Mouse (Mus musculus) bone marrow macrophage, adult 2 months (primary cell): ENCODE measurements around the gene Gm20479. TPM values are rescaled to one million over a fixed set of nuclear protein-coding genes. Genes with fewer than 3 reads are reported as not detected.
A peak's percentile ranks its signal among the peaks of the same experiment; 100 is the strongest.

ENCODE experiments used
- H3K27ac ChIP-seq: 2 replicates; pipeline ENCODE4 v1.5.1; 2012; ENCODE audit warnings: low read depth, low read length; ENCODE audit not compliant: insufficient read depth
- H3K4me1 ChIP-seq: 2 replicates; pipeline ENCODE4 v1.6.1; 2012; ENCODE audit warnings: low read length; ENCODE audit not compliant: control insufficient read depth, insufficient read depth
- H3K4me3 ChIP-seq: 2 replicates; pipeline ENCODE4 v1.5.1; 2012; ENCODE audit warnings: mild to moderate bottlenecking, low read length, moderate library complexity; ENCODE audit not compliant: insufficient read depth
- CTCF ChIP-seq: IDR thresholded peaks from 2 replicates; pipeline ENCODE4 v1.5.1; 2012; ENCODE audit warnings: low read depth, mild to moderate bottlenecking, low read length, moderate library complexity
- POLR2A ChIP-seq: IDR thresholded peaks from 2 replicates; pipeline ENCODE4 v1.6.1; 2012; ENCODE audit warnings: mild to moderate bottlenecking, low read depth, low read length, borderline replicate concordance
- polyA plus RNA-seq: library from polyadenylated mRNA; stranded (reverse); fragments of >200 nt; gene quantifications from 2 replicates; pipeline ENCODE4 v1.2.4, GENCODE M21; 2012; ENCODE audit not compliant: missing spikeins, insufficient read depth, insufficient read length

Gene Gm20479
- polyA plus RNA-seq, 1 experiment, result 10.4 TPM

DNA sequence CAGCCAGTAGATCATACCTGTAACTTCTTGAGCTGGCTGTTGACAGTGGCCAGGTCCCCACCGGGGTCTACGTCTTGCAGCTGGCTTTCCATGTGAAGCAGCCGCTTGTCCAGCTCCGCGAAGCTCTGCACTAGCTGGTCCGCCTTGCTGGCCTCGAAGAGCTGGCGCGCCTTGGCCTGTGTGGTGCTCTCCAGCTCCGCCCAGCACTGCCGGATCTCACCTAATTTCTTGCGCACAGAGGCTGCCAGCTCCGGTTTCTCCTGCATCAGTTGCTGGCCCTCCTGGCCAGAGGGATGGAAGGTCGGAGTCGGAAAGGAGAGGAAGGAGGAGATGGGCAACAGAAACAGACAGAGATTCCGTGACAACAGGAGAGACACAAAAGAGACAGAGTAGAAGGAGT, 34.2 kb upstream of the Gm20479 start:
- no peak for TF ChIP-seq CTCF
- no peak for TF ChIP-seq POLR2A
- Histone ChIP-seq H3K4me1 (peaks cover 11% of the 10 kb centered on the region), H3K27ac (no peak overlapping the region), H3K4me3 (no peak overlapping the region)

DNA sequence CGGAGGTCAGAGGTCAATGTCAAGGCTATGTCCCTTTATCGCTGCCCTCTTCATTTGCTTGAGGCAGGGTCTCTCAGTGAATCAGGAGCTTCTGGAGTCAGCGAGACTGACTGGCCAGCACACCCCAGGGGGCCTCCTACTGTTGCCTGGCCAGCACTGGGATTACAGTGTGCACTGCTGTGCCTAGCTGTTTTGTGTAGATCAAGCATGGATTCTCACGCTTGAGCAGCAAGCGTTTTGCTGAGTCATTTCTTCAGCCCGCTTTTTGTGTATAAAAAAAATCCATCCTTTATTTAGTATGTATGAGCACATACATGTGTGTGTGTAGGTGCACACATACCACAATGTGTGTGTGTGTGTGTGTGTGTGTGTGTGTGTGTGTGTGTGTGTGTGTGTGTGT, 32.0 kb upstream of the Gm20479 start:
- TF ChIP-seq CTCF (no peak), POLR2A (no peak)
- no peak overlapping the region for H3K27ac ChIP-seq
- H3K4me1 ChIP-seq, result peaks cover 11% of the 10 kb centered on the region
- H3K4me3 ChIP-seq, result no peak overlapping the region

DNA sequence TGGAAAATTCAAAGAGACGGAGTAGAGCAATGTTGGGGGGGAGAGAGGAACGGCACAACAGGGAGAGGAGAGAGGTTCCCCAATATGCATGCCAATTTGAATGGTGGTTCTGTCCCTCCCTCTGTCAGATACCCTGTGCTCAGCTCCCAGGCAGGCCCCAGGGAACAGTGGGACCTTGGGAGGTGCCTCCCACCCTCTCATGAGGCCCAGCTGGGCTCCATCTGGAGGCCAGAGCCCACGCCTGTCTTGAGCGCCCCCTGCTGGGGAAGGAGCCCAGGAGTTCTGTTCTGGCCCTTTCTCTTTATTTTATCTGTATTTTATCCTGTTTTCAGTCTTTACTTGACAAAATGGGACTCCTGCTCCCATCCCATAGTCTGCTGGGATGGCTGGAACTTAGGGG, 27.5 kb upstream of the Gm20479 start:
- Histone ChIP-seq H3K4me3 (no peak overlapping the region), H3K4me1 (peaks cover 13% of the 10 kb centered on the region), H3K27ac (no peak overlapping the region)
- TF ChIP-seq POLR2A, result no peak
- peak; percentile 88 for TF ChIP-seq CTCF

DNA sequence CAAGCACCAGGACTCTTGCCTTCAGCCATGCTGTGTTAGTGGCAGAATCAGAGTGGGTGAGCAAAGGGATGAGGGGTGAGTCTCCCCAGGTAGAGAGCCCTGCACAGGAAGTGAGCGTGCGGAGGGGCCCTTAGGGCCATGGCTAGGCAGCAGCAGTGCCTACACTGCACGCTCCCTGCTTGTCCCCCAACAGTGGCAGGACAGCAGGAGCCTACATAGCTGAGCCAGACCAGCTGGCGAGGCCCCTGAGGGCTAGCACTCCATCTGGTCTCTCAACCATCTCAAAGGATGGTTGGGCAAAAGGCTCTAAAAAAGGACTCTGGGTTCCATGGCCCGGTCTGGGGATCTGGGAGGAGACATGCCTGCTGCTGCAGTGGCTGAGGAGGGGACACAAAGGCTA, 26.9 kb upstream of the Gm20479 start:
- H3K4me1 ChIP-seq, result peaks cover 13% of the 10 kb centered on the region
- no peak overlapping the region for H3K4me3 ChIP-seq
- TF ChIP-seq CTCF (no peak), POLR2A (no peak)
- no peak overlapping the region for H3K27ac ChIP-seq

DNA sequence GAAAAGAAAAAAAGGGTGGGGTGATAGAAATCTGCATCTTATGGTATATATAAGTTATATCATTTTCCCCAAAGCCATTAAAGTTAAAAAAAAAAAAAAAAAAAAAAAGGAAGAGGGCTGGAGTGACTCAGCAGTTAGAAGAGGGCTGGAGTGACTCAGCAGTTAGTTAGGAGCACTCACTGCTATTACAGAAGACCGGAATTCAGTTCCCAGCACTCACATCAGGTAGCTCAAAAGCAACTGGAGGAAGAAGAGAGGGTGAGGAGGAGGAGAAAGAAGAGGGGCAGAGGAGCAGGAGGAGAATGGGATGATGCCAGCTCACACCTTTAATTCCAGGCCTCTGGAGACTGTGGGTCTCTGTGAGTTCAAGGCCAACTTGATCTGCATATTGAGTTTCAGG, 26.0 kb upstream of the Gm20479 start:
- TF ChIP-seq POLR2A, result no peak
- TF ChIP-seq CTCF, result no peak
- no peak overlapping the region for H3K27ac ChIP-seq
- H3K4me1 ChIP-seq, result peaks cover 13% of the 10 kb centered on the region
- no peak overlapping the region for H3K4me3 ChIP-seq

DNA sequence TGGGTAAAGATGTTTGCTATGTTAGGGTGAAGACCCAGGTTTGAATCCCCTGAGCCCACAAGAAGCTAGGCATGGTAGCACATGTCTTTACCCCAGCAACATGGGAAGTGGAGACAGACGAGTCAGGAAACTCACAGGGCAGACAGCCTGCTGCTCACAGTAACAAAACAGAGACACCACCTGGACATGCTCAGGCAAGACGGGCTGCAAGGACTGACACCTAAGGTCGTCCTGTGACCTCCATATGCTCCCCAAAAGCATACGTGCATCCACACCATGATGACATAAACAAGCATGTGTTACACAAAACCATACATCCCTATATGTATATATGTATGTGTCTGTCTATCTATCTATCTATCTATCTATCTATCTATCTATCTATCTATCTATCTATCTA, 24.3 kb upstream of the Gm20479 start:
- TF ChIP-seq CTCF (no peak), POLR2A (no peak)
- peaks cover 2% of the 10 kb centered on the region for H3K4me1 ChIP-seq

DNA sequence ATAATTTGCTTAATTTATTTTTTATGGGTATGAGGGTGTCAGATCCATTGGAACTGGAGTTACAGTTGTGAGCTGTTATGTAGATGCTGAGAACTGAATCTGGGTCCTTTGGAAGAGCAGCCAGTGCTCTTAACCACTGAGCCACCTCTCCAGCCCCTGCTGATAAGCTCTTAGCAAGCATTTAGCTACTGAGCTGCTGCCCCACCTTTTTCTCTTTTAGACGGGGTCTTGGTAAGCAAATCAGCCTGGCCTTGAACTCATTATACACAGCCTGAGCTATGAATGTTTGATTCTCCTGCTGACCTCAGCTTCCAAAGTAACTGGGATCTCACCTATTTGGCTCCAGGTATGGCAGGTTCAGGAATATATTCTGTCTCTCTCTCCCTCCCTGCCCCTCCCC, 23.8 kb upstream of the Gm20479 start:
- TF ChIP-seq POLR2A, result no peak
- TF ChIP-seq CTCF, result no peak
- Histone ChIP-seq H3K4me1 (peaks cover 2% of the 10 kb centered on the region; the same call in 1 of the 2 replicates), H3K27ac (no peak overlapping the region), H3K4me3 (no peak overlapping the region)

More for the DNA sequence above, 24.3 kb upstream of the Gm20479 start:
- Histone ChIP-seq H3K27ac (no peak overlapping the region), H3K4me3 (no peak overlapping the region)

DNA sequence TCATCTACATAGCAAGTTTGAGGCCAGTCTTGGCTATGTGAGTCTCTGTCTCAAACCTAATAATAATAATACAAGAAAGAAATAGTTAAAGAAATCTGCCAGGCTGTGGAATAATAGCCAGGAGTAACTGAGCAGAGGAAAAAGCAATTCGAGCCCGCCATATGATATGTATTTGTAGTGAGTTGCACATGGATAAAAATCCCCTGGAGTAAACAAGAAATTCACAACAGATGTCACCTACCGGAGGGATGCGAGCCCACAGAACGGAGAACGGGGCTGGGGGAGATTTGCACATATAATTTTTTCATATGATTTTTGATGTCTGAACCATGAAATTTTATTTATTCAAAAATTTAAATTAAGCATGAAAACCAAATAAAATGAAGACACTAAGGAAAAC, 22.6 kb upstream of the Gm20479 start:
- TF ChIP-seq POLR2A, result no peak
- no peak for TF ChIP-seq CTCF
- Histone ChIP-seq H3K27ac (no peak overlapping the region), H3K4me1 (peaks cover 2% of the 10 kb centered on the region; the same call in 1 of the 2 replicates), H3K4me3 (no peak overlapping the region)

DNA sequence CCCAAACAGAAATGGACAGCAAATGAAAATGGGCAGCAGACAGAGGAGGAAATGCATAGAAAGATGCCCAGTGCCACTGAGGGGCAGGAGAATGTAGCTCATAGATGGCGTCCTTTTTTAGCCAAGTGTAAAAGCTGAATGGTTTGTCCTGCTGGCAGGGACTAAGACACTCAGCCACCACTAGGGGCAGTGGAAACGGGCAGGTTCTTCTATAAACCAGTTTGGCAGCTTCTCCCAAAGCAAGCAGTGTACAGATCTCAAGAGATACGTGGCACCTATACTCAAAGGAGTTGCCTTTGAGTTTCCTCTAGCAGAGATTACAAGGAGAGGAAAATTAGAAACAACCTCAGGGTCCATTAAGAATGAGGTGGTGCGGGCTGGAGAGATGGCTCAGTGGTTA, 21.2 kb upstream of the Gm20479 start:
- no peak overlapping the region for H3K27ac ChIP-seq
- no peak for TF ChIP-seq POLR2A
- H3K4me3 ChIP-seq, result no peak overlapping the region
- H3K4me1 ChIP-seq, result peaks cover 2% of the 10 kb centered on the region; the same call in 1 of the 2 replicates

DNA sequence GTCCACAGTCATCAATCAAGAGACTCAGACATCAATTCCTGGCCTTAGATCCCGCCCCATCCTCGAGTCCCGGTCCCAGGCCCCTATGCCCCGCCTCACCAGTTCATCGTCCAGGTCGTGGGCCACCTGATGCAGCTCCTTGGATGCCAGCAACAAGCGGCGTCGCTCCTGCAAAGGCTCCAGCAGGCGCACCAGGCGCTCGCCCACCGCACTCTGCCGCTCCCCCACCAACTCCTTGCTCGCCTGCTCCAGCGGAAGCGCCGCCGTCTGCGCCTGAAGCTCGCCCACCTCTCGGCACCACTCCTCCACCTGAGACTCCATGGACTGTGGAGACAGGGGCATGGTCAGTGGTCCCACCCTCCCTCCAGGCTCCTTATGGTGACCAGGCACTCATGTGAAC, 18.1 kb upstream of the Gm20479 start:
- Histone ChIP-seq H3K27ac (no peak overlapping the region), H3K4me1 (no peaks in the 10 kb centered on the region), H3K4me3 (no peak overlapping the region)
- no peak for TF ChIP-seq CTCF
- TF ChIP-seq POLR2A, result no peak
